Mouse (Mus musculus): ENCODE results near the gene Axin2. TPM values are rescaled to one million over a fixed set of nuclear protein-coding genes. Genes with fewer than 3 reads are reported as not detected.

Axin2 gene
- polyA plus RNA-seq, 1 experiment = 7.7 TPM

DNA sequence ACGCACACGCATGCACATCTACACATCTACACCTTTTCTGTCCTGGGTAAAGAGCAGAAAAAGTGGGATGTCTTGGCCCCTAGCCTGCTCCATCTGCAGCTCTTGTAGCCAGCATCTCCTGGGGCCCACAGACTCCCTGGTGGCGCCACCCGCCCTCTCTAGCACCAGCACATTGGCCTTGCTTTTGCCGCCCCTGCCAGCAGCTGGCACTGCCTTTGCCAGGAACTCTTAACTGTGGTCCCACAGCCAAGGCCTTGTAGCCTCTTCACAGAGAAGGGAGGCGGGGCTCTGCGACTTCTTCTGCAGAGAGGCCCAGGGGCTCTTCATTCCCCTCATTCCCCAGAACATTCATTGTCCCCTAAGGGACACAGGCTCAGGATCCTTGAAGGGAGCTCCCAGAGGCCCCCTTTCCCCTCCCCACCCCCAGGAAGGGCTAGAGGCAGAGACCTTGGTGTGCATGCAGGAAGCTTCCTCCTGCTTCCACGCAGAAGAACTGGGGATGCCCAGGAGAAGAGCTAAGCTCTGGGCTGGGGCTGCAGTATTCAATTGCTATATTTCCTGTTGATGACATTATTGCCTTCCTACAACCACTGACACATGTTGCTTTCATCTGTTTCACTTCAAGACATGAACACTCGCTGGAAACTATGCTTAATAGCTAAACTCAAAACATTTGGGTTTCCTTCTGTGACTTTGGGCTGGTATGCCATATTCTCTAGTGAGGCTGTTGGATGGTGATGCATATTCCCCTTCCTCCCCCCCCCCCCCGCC lies 19.2 kb upstream of the Axin2 start:
- H3K4me1 ChIP-seq (ENCODE audit: control insufficient read depth, insufficient read depth, low read length) = peaks cover 5% of the 10 kb centered on the region
- TF ChIP-seq CTCF (IDR thresholded peaks at IDR 0.05; ENCODE audit: borderline replicate concordance, insufficient read depth, low read length) (no peak), POLR2A (IDR thresholded peaks at IDR 0.05; ENCODE audit: low read depth, low read length) (no peak)
- no peak overlapping the region for H3K4me3 ChIP-seq (ENCODE audit: insufficient read depth, low read length)
- no peak overlapping the region for H3K27ac ChIP-seq (ENCODE audit: insufficient read depth, low read length)

DNA sequence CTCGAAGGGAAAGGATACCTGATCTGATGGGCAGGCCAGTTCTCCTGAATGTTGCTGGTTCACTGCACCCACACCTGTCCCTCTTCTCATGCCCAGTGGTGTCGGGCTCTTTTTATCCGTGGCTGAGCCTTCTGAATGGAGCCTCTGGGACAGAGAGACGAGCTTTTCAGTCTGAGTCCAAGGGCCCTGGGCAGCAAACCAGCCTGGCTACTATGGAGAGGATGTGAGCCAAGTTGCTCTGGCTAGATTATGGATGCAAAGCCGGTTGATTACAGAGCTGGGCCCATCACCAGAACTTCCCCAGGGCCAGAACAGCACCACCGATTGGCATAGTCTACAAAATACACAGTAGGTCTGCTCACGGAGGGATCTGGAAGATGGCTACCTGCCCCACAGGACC lies 18.5 kb upstream of the Axin2 start:
- Histone ChIP-seq H3K27ac (ENCODE audit: insufficient read depth, low read length) (no peak overlapping the region), H3K4me3 (ENCODE audit: insufficient read depth, low read length) (no peak overlapping the region), H3K4me1 (ENCODE audit: control insufficient read depth, insufficient read depth, low read length) (peaks cover 5% of the 10 kb centered on the region)
- no peak for TF ChIP-seq CTCF (IDR thresholded peaks at IDR 0.05; ENCODE audit: borderline replicate concordance, insufficient read depth, low read length)
- no peak for TF ChIP-seq POLR2A (IDR thresholded peaks at IDR 0.05; ENCODE audit: low read depth, low read length)

DNA sequence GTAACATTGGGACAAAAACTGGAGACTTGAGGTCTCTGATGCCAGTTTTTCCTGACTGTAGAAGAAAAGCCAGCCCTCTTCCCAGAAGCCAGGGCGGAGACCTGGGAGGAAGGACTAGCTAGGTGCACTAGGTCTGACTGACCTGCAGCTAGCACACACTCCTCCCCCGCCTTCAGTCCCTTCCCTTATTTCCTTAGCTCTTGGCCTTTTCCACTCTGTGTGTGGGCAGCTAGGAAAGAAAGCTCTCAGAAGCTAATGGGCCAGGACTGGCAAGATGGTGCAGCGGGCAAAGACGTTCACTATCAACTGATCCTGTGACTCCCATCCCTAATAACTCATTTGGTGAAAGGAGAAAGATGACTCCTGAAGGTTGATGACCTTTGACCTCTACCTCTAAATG lies 17.8 kb upstream of the Axin2 start:
- Histone ChIP-seq H3K4me3 (ENCODE audit: insufficient read depth, low read length) (no peak overlapping the region), H3K4me1 (ENCODE audit: control insufficient read depth, insufficient read depth, low read length) (peaks cover 5% of the 10 kb centered on the region), H3K27ac (ENCODE audit: insufficient read depth, low read length) (no peak overlapping the region)
- TF ChIP-seq POLR2A (IDR thresholded peaks at IDR 0.05; ENCODE audit: low read depth, low read length) (no peak), CTCF (IDR thresholded peaks at IDR 0.05; ENCODE audit: borderline replicate concordance, insufficient read depth, low read length) (no peak)

DNA sequence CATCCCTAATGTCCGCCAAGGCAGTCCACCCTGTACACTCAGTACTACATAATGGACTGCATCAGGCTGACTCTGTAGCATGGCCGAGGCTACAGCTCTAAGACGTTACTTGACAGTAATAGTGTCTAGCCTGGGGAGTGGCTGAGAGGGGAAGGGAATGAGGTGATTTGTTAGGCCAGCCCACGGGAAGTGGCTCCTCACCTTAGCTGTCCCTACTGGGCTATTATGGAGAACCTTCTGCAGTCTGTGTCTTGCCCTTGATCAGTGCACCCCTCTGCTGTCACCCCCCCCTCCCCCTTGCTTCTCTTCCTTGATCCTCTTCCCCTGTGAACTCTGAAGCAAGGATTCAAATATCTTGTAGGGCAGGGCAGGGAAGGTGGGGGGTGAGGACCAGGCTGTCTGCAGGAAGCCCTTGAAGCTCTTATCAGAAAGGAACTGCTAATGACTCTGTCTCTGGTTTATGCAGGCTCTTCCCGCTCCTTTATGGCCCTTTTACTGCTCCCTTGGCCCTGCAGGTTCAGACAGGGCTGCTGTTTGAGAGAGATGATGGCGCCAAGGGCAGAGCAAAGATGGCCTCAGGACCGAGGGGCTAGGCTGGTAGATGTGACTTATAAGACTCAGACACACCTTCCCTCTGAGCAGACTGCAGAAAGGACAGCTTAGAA lies 13.4 kb upstream of the Axin2 start:
- TF ChIP-seq CTCF (IDR thresholded peaks at IDR 0.05; ENCODE audit: borderline replicate concordance, insufficient read depth, low read length) (no peak), POLR2A (IDR thresholded peaks at IDR 0.05; ENCODE audit: low read depth, low read length) (no peak)
- no peaks in the 10 kb centered on the region for H3K4me1 ChIP-seq (ENCODE audit: control insufficient read depth, insufficient read depth, low read length)
- no peak overlapping the region for H3K27ac ChIP-seq (ENCODE audit: insufficient read depth, low read length)
- no peak overlapping the region for H3K4me3 ChIP-seq (ENCODE audit: insufficient read depth, low read length)

- H3K4me3 ChIP-seq (ENCODE audit: insufficient read depth, low read length) = no peak overlapping the region
- H3K4me1 ChIP-seq (ENCODE audit: control insufficient read depth, insufficient read depth, low read length) = no peaks in the 10 kb centered on the region
- TF ChIP-seq POLR2A (IDR thresholded peaks at IDR 0.05; ENCODE audit: low read depth, low read length) (no peak), CTCF (IDR thresholded peaks at IDR 0.05; ENCODE audit: borderline replicate concordance, insufficient read depth, low read length) (no peak)
- H3K27ac ChIP-seq (ENCODE audit: insufficient read depth, low read length) = no peak overlapping the region
These were observed 10.6 kb upstream of the Axin2 start for GRCm38 (mm10) chr11:108909396-108910195.

GRCm38 (mm10) chr11:108910328-108910886 lies 9.7 kb upstream of the Axin2 start:
- TF ChIP-seq CTCF (IDR thresholded peaks at IDR 0.05; ENCODE audit: borderline replicate concordance, insufficient read depth, low read length) (no peak), POLR2A (IDR thresholded peaks at IDR 0.05; ENCODE audit: low read depth, low read length) (no peak)
- no peak overlapping the region for H3K27ac ChIP-seq (ENCODE audit: insufficient read depth, low read length)
- no peaks in the 10 kb centered on the region for H3K4me1 ChIP-seq (ENCODE audit: control insufficient read depth, insufficient read depth, low read length)
- no peak overlapping the region for H3K4me3 ChIP-seq (ENCODE audit: insufficient read depth, low read length)

- H3K4me1 ChIP-seq (ENCODE audit: control insufficient read depth, insufficient read depth, low read length) = no peaks in the 10 kb centered on the region
- TF ChIP-seq CTCF (IDR thresholded peaks at IDR 0.05; ENCODE audit: borderline replicate concordance, insufficient read depth, low read length) (no peak), POLR2A (IDR thresholded peaks at IDR 0.05; ENCODE audit: low read depth, low read length) (no peak)
- no peak overlapping the region for H3K4me3 ChIP-seq (ENCODE audit: insufficient read depth, low read length)
- H3K27ac ChIP-seq (ENCODE audit: insufficient read depth, low read length) = no peak overlapping the region
These were observed 9.2 kb upstream of the Axin2 start for GRCm38 (mm10) chr11:108910903-108911302.

DNA sequence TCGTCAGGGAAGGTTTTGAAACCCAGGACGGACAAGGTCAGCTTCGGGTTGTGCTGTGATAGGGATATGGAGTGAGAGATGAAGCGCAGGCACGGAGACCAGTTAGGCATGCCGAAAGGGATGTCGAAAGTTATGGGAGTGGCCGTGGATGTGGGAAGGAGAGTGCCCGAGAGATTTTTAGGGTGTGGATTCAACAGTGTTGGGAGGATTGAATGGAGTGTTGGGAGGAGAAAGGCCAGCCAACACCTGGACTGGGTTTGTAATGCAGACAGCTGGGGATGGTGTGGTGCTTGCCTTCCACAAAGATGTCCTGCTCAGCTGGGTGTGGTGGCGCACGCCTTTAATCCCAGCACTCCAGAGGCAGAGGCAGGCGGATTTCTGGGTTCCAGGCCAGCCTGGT lies 8.0 kb upstream of the Axin2 start:
- no peaks in the 10 kb centered on the region for H3K4me1 ChIP-seq (ENCODE audit: control insufficient read depth, insufficient read depth, low read length)
- H3K27ac ChIP-seq (ENCODE audit: insufficient read depth, low read length) = no peak overlapping the region
- TF ChIP-seq POLR2A (IDR thresholded peaks at IDR 0.05; ENCODE audit: low read depth, low read length) (no peak), CTCF (IDR thresholded peaks at IDR 0.05; ENCODE audit: borderline replicate concordance, insufficient read depth, low read length) (no peak)
- no peak overlapping the region for H3K4me3 ChIP-seq (ENCODE audit: insufficient read depth, low read length)

DNA sequence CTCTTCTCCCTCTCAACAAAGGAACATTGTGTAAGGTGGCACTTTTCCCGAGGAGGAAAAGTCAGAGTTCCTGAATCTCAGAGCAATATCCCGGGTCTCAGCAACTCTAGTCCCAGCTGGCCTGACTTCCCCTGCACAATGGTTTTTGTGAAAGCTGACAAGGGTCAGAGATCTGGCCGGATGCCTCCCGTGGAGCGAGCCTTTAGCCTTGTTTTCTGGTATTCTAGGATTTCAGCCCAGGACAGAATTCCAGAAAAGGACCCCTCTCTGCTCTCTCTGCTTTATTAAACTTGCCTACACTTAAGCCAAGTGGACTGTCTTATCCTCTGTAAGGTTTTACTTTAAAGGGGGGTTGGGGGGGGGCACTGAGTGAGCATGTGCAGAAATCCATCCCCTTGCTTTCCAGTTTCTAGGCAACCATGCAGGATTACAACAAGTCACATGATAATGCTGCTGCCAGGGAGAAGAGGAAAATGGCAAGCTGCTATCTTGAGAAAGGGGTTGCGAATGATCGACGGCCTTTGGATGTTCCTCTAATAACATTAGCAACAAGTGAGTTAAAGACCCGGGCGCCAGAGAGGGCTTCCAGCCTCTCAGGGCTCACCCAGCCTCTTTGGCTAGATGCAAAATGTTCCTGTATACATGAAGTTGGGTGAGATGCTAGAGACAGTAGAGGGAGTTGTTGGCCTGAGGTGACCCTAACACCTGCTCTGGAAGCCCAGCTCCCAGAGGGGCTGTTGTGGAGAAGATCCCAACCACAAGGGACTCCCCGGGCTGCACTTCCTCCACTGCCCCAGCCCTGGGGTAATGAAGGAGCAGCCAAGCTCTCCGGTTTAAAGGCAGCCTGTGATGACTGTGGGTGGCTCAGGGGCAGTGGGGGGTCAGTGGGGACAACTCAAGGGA lies 2.5 kb upstream of the Axin2 start:
- no peaks in the 10 kb centered on the region for H3K4me1 ChIP-seq (ENCODE audit: control insufficient read depth, insufficient read depth, low read length)
- H3K4me3 ChIP-seq (ENCODE audit: insufficient read depth, low read length) = no peak overlapping the region
- TF ChIP-seq CTCF (IDR thresholded peaks at IDR 0.05; ENCODE audit: borderline replicate concordance, insufficient read depth, low read length) = no peak
- no peak for TF ChIP-seq POLR2A (IDR thresholded peaks at IDR 0.05; ENCODE audit: low read depth, low read length)
- no peak overlapping the region for H3K27ac ChIP-seq (ENCODE audit: insufficient read depth, low read length)

All from embryonic fibroblast, embryonic 13.5 days (primary cell).